Mouse (Mus musculus) heart, adult 2 months (tissue): Measurements from ENCODE around the gene Wdr70.

Source experiments
- CTCF ChIP-seq: fragments of 200-600 bp; IDR thresholded peaks from 2 replicates; pipeline ENCODE4 v1.8.1; 2022; ENCODE audit warnings: antibody characterized with exemption, mild to moderate bottlenecking, moderate library complexity
- EP300 ChIP-seq: fragments of 200-500 bp; IDR thresholded peaks from 2 replicates; pipeline ENCODE4 v1.6.1; 2011; ENCODE audit warnings: low read depth, low read length, control low read depth; ENCODE audit not compliant: insufficient read depth
- POLR2A ChIP-seq: fragments of 200-500 bp; IDR thresholded peaks from 2 replicates; pipeline ENCODE4 v1.6.1; 2011; ENCODE audit warnings: mild to moderate bottlenecking, low read depth, low read length, control low read depth; ENCODE audit not compliant: insufficient read depth

DNA sequence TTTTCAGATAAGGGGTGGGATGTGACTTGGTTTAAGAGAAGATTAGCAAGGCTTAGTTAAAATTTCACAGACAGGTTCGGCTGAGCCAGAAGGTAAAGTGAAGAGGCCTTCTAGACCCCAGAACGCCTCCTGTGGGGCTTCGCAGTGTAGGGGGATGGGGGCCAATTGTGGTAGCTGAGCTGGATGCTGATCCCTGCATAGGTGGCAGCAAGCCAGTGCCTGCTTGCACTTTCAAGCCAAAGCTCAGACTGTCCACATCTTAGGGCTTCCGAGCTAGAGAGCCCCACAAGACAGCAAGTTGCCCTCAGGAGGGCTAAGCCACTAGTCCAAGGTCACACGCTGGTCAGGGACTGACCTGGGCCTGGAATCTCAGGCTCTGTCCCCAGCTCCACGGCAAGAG, 275.1 kb downstream of the Wdr70 start:
- no peak for TF ChIP-seq CTCF
- no peak for TF ChIP-seq POLR2A
- TF ChIP-seq EP300 = no peak
